Mouse (Mus musculus): ENCODE data around the gene Bcan. TPM values are rescaled to one million over a fixed set of nuclear protein-coding genes. Genes with fewer than 3 reads are reported as not detected.

Gene Bcan
- polyA plus RNA-seq, 1 experiment from 2014 or later = 186 TPM

DNA sequence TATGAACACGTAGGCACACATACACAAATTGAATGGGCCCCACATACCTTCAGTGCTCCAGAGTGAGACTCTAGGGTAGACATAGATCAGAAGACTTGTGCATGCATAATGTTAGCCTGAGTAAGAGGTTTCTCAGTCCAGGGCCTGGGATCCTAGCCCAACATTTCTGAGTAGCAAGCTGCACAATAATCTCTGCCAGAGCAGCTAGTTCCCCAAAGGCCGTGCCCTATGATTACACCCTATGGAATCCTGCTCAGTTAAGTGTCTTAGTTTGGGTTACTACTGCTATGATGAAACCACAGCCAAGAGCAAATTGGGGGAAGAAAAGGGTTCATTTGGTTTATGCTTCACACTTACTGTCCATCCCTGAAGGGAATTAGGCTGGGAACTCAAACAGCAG lies 57.6 kb downstream of the Bcan start:
- Histone ChIP-seq H3K36me3 (ENCODE audit: control insufficient read depth, insufficient read depth, low read length) (peaks cover 25% of the 10 kb centered on the region), H3K4me3 (ENCODE audit: low read length) (no peak overlapping the region), H3K9ac (ENCODE audit: low read depth, low read length) (no peak overlapping the region), H3K4me1 (ENCODE audit: control insufficient read depth, insufficient read depth, low read depth, low read length) (peaks cover 12% of the 10 kb centered on the region), H3K9me3 (ENCODE audit: control insufficient read depth, low read length) (no peaks in the 10 kb centered on the region), H3K27ac (ENCODE audit: low read depth, low read length) (no peak overlapping the region), H3K4me2 (ENCODE audit: low read length) (no peak overlapping the region), H3K27me3 (replicated peaks; ENCODE audit: control insufficient read depth, insufficient read depth, low read length) (no peaks in the 10 kb centered on the region; the same call in 1 of the 2 replicates)
- no peak for ATAC-seq
- WGBS = 97% methylated on average over 2 of the region's 2 CpGs

DNA sequence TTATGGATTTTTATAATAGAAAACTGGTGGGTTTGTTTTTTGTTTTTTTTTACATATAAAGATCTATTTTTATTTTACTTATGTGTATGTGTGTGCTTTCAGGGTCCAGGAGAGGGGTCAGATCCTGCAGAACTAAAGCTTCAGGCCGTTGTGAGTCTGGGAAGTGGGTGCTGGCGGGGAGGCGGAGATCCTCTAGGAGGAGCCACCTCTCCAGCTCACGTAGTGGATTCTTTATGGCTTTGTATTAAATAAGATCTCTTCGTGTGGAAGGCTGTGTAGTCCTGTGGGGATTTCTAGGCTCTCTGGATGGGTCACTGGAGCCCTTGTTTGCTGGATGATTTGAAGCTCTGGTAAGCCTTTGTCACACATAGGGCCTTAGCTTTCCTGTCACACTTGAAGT lies 59.4 kb downstream of the Bcan start:
- ATAC-seq = no peak
- Histone ChIP-seq H3K4me2 (ENCODE audit: low read length) (no peak overlapping the region), H3K4me1 (ENCODE audit: control insufficient read depth, insufficient read depth, low read depth, low read length) (peaks cover 6% of the 10 kb centered on the region), H3K36me3 (ENCODE audit: control insufficient read depth, insufficient read depth, low read length) (peaks cover 28% of the 10 kb centered on the region), H3K9me3 (ENCODE audit: control insufficient read depth, low read length) (no peaks in the 10 kb centered on the region), H3K9ac (ENCODE audit: low read depth, low read length) (no peak overlapping the region), H3K27ac (ENCODE audit: low read depth, low read length) (no peak overlapping the region), H3K4me3 (ENCODE audit: low read length) (no peak overlapping the region), H3K27me3 (replicated peaks; ENCODE audit: control insufficient read depth, insufficient read depth, low read length) (no peaks in the 10 kb centered on the region; the same call in 1 of the 2 replicates)
- WGBS = 53% methylated on average over 5 of the region's 5 CpGs

Other genes starting within 250 kb of the Bcan start
- gene Ntrk1, start 205.1 kb downstream of the Bcan start, polyA plus RNA-seq (2015; fragmentation: Nextera tagmentation; extraction: Ambion mirVana) = 6.6 and 7.3 TPM in 2 replicates
- gene Insrr, start 203.3 kb downstream of the Bcan start, polyA plus RNA-seq (2015; fragmentation: Nextera tagmentation; extraction: Ambion mirVana) = 0.49 and 0.85 TPM in 2 replicates
- gene Pear1, start 175.9 kb downstream of the Bcan start, polyA plus RNA-seq (2015; fragmentation: Nextera tagmentation; extraction: Ambion mirVana) = 8.4 and 10.6 TPM in 2 replicates
- not detected in 2 replicates for gene Sh2d2a, start 153.5 kb downstream of the Bcan start, polyA plus RNA-seq (2015; fragmentation: Nextera tagmentation; extraction: Ambion mirVana)
- 13.9 and 15.9 TPM in 2 replicates for gene Prcc, start 114.6 kb downstream of the Bcan start, polyA plus RNA-seq (2015; fragmentation: Nextera tagmentation; extraction: Ambion mirVana)
- 79.7 and 110 TPM in 2 replicates for gene Hdgf, start 93.9 kb downstream of the Bcan start, polyA plus RNA-seq (2015; fragmentation: Nextera tagmentation; extraction: Ambion mirVana)
- 48.3 and 49.1 TPM in 2 replicates for gene Mrpl24, start 80.7 kb downstream of the Bcan start, polyA plus RNA-seq (2015; fragmentation: Nextera tagmentation; extraction: Ambion mirVana)
- 22.7 and 28.9 TPM in 2 replicates for gene Isg20l2, start 69.9 kb downstream of the Bcan start, polyA plus RNA-seq (2015; fragmentation: Nextera tagmentation; extraction: Ambion mirVana)
- 20.5 and 24.8 TPM in 2 replicates for gene Rrnad1, start 69.5 kb downstream of the Bcan start, polyA plus RNA-seq (2015; fragmentation: Nextera tagmentation; extraction: Ambion mirVana)
- 49.1 and 52.4 TPM in 2 replicates for gene Crabp2, start 51.6 kb downstream of the Bcan start, polyA plus RNA-seq (2015; fragmentation: Nextera tagmentation; extraction: Ambion mirVana)
- gene Nes, start 29.2 kb downstream of the Bcan start, polyA plus RNA-seq (2015; fragmentation: Nextera tagmentation; extraction: Ambion mirVana) = 15.6 and 20.2 TPM in 2 replicates
- gene Hapln2, start 27.4 kb upstream of the Bcan start, polyA plus RNA-seq (2015; fragmentation: Nextera tagmentation; extraction: Ambion mirVana) = 0.30 and 0.66 TPM in 2 replicates
- 34.9 and 35.8 TPM in 2 replicates for gene Gpatch4, start 42.9 kb upstream of the Bcan start, polyA plus RNA-seq (2015; fragmentation: Nextera tagmentation; extraction: Ambion mirVana)
- gene Naxe, start 58.3 kb upstream of the Bcan start, polyA plus RNA-seq (2015; fragmentation: Nextera tagmentation; extraction: Ambion mirVana) = 158 and 170 TPM in 2 replicates
- not detected in 2 replicates for gene Ttc24, start 78.1 kb upstream of the Bcan start, polyA plus RNA-seq (2015; fragmentation: Nextera tagmentation; extraction: Ambion mirVana)
- gene Iqgap3, start 81.7 kb upstream of the Bcan start, polyA plus RNA-seq (2015; fragmentation: Nextera tagmentation; extraction: Ambion mirVana) = 2.8 and 3.8 TPM in 2 replicates
- 16.4 and 24.1 TPM in 2 replicates for gene Mef2d, start 142.1 kb upstream of the Bcan start, polyA plus RNA-seq (2015; fragmentation: Nextera tagmentation; extraction: Ambion mirVana)

Data from hindbrain, embryonic 16.5 days (tissue).